24 mouse cellular contexts compared by ENCODE assay signal in the genomic region with DNA sequence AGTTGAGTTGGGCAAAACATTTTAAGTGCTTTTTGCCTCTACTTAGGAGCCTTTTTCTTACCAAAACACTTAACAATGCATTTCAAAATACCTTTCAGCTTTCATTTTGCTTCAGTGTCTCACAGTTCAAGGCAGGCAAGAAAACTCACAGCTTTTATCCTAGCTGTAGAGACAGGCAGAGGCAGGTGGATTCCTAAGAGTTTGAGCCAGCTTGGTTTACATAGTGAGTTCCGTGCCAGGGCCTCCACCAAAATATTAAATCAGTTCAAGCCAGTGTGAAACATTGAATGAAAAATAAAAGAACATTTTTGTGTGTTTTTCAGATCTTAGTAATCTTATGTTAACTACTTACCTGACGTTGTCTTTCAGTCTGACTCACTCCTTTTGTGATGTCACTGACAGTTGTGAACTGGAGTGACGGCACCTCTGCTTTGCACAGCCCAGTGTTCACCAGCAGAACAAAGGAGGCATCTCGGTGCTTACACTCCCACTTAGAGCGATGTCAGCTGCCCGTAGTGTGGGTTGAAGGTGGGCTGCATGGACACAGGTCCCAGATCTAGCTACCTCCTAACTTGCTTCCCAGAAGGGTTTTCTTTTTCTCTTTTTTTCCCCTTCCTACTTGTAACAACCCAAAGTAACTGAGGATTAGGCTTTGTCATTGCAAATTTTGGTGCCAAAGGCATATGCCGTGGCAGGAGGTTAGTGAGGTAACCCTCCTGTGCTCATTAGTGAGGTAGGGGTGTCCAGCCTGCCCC. TPM values are rescaled to one million over a fixed set of nuclear protein-coding genes. Genes with fewer than 3 reads are reported as not detected.
DNase-seq lines count a peak whose midpoint lies in the region; ATAC-seq and TF ChIP-seq lines count a peak whose summit lies in the region.
"Had no signal": no experiment of that assay in that cellular context is flagged by ENCODE, and none has a peak within 500 bp of the region (broad histone marks: within the 10 kb centered on the region; RNA-seq: fewer than 3 reads in every experiment).

No protein-coding gene starts in this region.

- peak overlapping the region; percentile 23; the same call in 1 of the 2 replicates for H3K27ac ChIP-seq in layer of hippocampus, adult 2 months
- no peak overlapping the region for H3K27ac ChIP-seq in midbrain, embryonic 11.5 days (ENCODE audit: low read depth, low read length)
- H3K27ac ChIP-seq in midbrain, embryonic 13.5 days: no peak overlapping the region
- peak overlapping the region; percentile 66 for H3K27ac ChIP-seq in liver, embryonic 16.5 days (ENCODE audit: low read length)
- H3K27ac ChIP-seq: embryonic facial prominence, embryonic 13.5 days; forebrain, embryonic 12.5 days; heart, adult 2 months; heart, embryonic 13.5 days; hindbrain, embryonic 12.5 days had no signal

- H3K4me2 ChIP-seq in midbrain, embryonic 11.5 days: no peak overlapping the region
- H3K4me2 ChIP-seq in midbrain, embryonic 13.5 days (replicated peaks): no peak overlapping the region
- H3K4me2 ChIP-seq in liver, embryonic 16.5 days (ENCODE audit: low read depth, low read length): no peak overlapping the region
- H3K4me2 ChIP-seq: embryonic facial prominence, embryonic 13.5 days; forebrain, embryonic 12.5 days; heart, embryonic 13.5 days; hindbrain, embryonic 12.5 days had no signal

- peaks cover 2% of the 10 kb centered on the region; the same call in 1 of the 2 replicates for H3K36me3 ChIP-seq in midbrain, embryonic 11.5 days (ENCODE audit: control insufficient read depth, insufficient read depth, low read length)
- H3K36me3 ChIP-seq in midbrain, embryonic 13.5 days: peaks cover 62% of the 10 kb centered on the region
- H3K36me3 ChIP-seq in liver, embryonic 16.5 days (ENCODE audit: control insufficient read depth, insufficient read depth): peaks cover 16% of the 10 kb centered on the region

- 82% methylated on average over 7 of the region's 7 CpGs for WGBS in midbrain, embryonic 11.5 days
- 80% methylated on average over 7 of the region's 7 CpGs for WGBS in midbrain, embryonic 13.5 days
- WGBS in liver, embryonic 16.5 days (ENCODE audit: insufficient replicate concordance): 67% methylated on average over 7 of the region's 7 CpGs

- H3K9me3 ChIP-seq in midbrain, embryonic 11.5 days (ENCODE audit: control insufficient read depth, low read length): no peaks in the 10 kb centered on the region
- no peaks in the 10 kb centered on the region for H3K9me3 ChIP-seq in midbrain, embryonic 13.5 days
- H3K9me3 ChIP-seq in liver, embryonic 16.5 days (replicated peaks; ENCODE audit: control insufficient read depth, low read length): no peaks in the 10 kb centered on the region
- H3K9me3 ChIP-seq: embryonic facial prominence, embryonic 13.5 days; forebrain, embryonic 12.5 days; heart, embryonic 13.5 days; hindbrain, embryonic 12.5 days had no signal

- H3K9ac ChIP-seq in midbrain, embryonic 11.5 days (ENCODE audit: low read length): no peak overlapping the region
- H3K9ac ChIP-seq in midbrain, embryonic 13.5 days (replicated peaks): no peak overlapping the region
- H3K9ac ChIP-seq in liver, embryonic 16.5 days (ENCODE audit: low read depth, low read length): no peak overlapping the region
- H3K9ac ChIP-seq: embryonic facial prominence, embryonic 13.5 days; forebrain, embryonic 12.5 days; heart, embryonic 13.5 days; hindbrain, embryonic 12.5 days had no signal

- no peak for TF ChIP-seq CTCF in layer of hippocampus, adult 2 months (conservative IDR thresholded peaks at IDR 0.05)

- peak; percentile 18 for DNase-seq in CD4-positive, CD25-positive, alpha-beta regulatory T cell, adult 2 months (ENCODE audit: low read depth, low spot score)
- DNase-seq in layer of hippocampus, adult 2 months (ENCODE audit: low spot score in 2 of 2): no peak
- DNase-seq in layer of hippocampus, postnatal 36 days: no peak
- DNase-seq in midbrain, embryonic 11.5 days (ENCODE audit: low spot score, missing footprints): peak; percentile 67
- DNase-seq in cerebellum, postnatal 10 days: no peak
- DNase-seq: adrenal gland, postnatal 14 days; B cell, adult 2 months; cerebellum, adult 11-12 months; cerebellum, adult 9-10 months; cerebellum, postnatal 36 days; gastrocnemius, postnatal 10 days; heart, adult 2 months; heart, postnatal 4 days had no signal

- H3K27me3 ChIP-seq in midbrain, embryonic 11.5 days (ENCODE audit: control insufficient read depth, insufficient read depth, low read length): no peaks in the 10 kb centered on the region
- H3K27me3 ChIP-seq in midbrain, embryonic 13.5 days: no peaks in the 10 kb centered on the region
- no peaks in the 10 kb centered on the region for H3K27me3 ChIP-seq in liver, embryonic 16.5 days (ENCODE audit: control insufficient read depth, insufficient read depth, low read depth, low read length)
- H3K27me3 ChIP-seq: CH12.LX; embryonic facial prominence, embryonic 13.5 days; forebrain, embryonic 12.5 days; heart, embryonic 13.5 days; hindbrain, embryonic 12.5 days; Patski had no signal

- no peaks in the 10 kb centered on the region for H3K4me1 ChIP-seq in midbrain, embryonic 11.5 days (ENCODE audit: control insufficient read depth, insufficient read depth, low read length)
- H3K4me1 ChIP-seq in midbrain, embryonic 13.5 days (replicated peaks): 0 out of 2 replicates have a peak, but pooled peaks cover 3% of the 10 kb centered on the region
- peaks cover 6% of the 10 kb centered on the region for H3K4me1 ChIP-seq in liver, embryonic 16.5 days (ENCODE audit: control insufficient read depth, low read depth, low read length)
- H3K4me1 ChIP-seq: embryonic facial prominence, embryonic 13.5 days; heart, embryonic 13.5 days; hindbrain, embryonic 12.5 days had no signal

- ATAC-seq in CD4-positive, CD25-positive, alpha-beta regulatory T cell, adult 4 months: no peak
- no peak for ATAC-seq in midbrain, embryonic 11.5 days (ENCODE audit: low FRiP score)
- ATAC-seq in midbrain, embryonic 13.5 days: no peak
- no peak for ATAC-seq in liver, embryonic 16.5 days (ENCODE audit: low read depth)
- ATAC-seq: activated CD4-positive, CD25-positive, alpha-beta regulatory T cell, adult 4 months; forebrain, embryonic 16.5 days; Patski had no signal

- H3K4me3 ChIP-seq in layer of hippocampus, adult 2 months: no peak overlapping the region
- H3K4me3 ChIP-seq in midbrain, embryonic 11.5 days (ENCODE audit: low read depth, low read length): no peak overlapping the region
- H3K4me3 ChIP-seq in midbrain, embryonic 13.5 days (replicated peaks): no peak overlapping the region
- no peak overlapping the region for H3K4me3 ChIP-seq in liver, embryonic 16.5 days (ENCODE audit: low read depth, low read length)
- H3K4me3 ChIP-seq: embryonic facial prominence, embryonic 13.5 days; forebrain, embryonic 12.5 days; heart, adult 2 months; heart, embryonic 13.5 days; hindbrain, embryonic 12.5 days had no signal

RNA-seq across cellular contexts. Expression of gene Dnajc3, which starts 42.0 kb away (rescaled TPM):
- polyA plus RNA-seq in CD4-positive, CD25-positive, alpha-beta regulatory T cell, adult 4 months (2017; shearing (Covaris generic)): 10 to 100 TPM; 32.6 to 35.3 TPM
- 10 to 100 TPM; 34.7 to 37.3 TPM for total RNA-seq in layer of hippocampus, adult 2 months (2021)
- 10 to 100 TPM; 41.8 to 50.9 TPM for total RNA-seq in layer of hippocampus, postnatal 36 days (2021)
- polyA plus RNA-seq in midbrain, embryonic 11.5 days (2014; fragmentation: Nextera tagmentation; extraction: Ambion mirVana): 31.6 and 32.9 TPM in 2 replicates
- 17.0 and 19.1 TPM in 2 replicates for polyA plus RNA-seq in midbrain, embryonic 13.5 days (2015; fragmentation: Nextera tagmentation; extraction: Ambion mirVana)
- polyA plus RNA-seq in liver, embryonic 16.5 days (2015; fragmentation: Nextera tagmentation; extraction: Ambion mirVana): 30.3 and 31.6 TPM in 2 replicates

RNA-seq across cellular contexts. Expression of gene Dzip1, which starts 54.5 kb away (rescaled TPM):
- polyA plus RNA-seq in CD4-positive, CD25-positive, alpha-beta regulatory T cell, adult 4 months (2017; shearing (Covaris generic)): 10 to 100 TPM; 10.9 to 12.8 TPM
- 100 to 1,000 TPM; 119 to 128 TPM for total RNA-seq in layer of hippocampus, adult 2 months (2021)
- 100 to 1,000 TPM; 115 to 130 TPM for total RNA-seq in layer of hippocampus, postnatal 36 days (2021)
- 28.2 and 32.2 TPM in 2 replicates for polyA plus RNA-seq in midbrain, embryonic 11.5 days (2014; fragmentation: Nextera tagmentation; extraction: Ambion mirVana)
- polyA plus RNA-seq in midbrain, embryonic 13.5 days (2015; fragmentation: Nextera tagmentation; extraction: Ambion mirVana): 50.8 and 54.1 TPM in 2 replicates
- polyA plus RNA-seq in liver, embryonic 16.5 days (2015; fragmentation: Nextera tagmentation; extraction: Ambion mirVana): 1.4 and 1.7 TPM in 2 replicates

Comparison
In these comparisons a context has a peak if more than half of its experiments do, and no peak if none do; other contexts are left out.
1. DNase-seq: peak in CD4-positive, CD25-positive, alpha-beta regulatory T cell, adult 2 months (single experiment) and midbrain, embryonic 11.5 days (single experiment); none in layer of hippocampus, adult 2 months (0 of 2), layer of hippocampus, postnatal 36 days (0 of 2) and cerebellum, postnatal 10 days (0 of 2).
2. H3K27ac ChIP-seq: peak in layer of hippocampus, adult 2 months (single experiment) and liver, embryonic 16.5 days (single experiment); none in midbrain, embryonic 11.5 days (single experiment) and midbrain, embryonic 13.5 days (single experiment).